Mouse (Mus musculus): ENCODE data around the gene Cilp.

DNA sequence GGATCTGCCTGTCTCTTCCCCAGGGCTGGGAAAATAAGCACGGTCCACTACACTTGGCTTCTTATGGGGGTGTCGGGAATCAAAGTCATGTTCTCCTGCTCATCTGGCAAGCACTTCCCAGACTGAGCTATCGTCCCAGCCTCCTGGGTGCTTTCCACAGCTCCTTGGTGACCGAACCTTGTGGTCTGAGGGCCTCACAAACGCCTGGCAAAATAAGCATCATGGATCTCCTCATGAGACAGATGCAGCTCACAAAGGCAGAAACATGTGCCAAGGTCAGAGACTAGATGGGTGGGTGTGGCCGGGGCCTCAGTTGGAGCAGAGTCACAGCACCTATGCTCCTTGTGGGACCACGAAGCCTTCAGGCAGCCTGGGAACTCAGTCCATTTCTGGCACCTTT, 5.6 kb upstream of the Cilp start:
- TF ChIP-seq CHD2 (IDR thresholded peaks at IDR 0.05; ENCODE audit: low read depth, low read length), result no peak
- TF ChIP-seq MAFK (IDR thresholded peaks at IDR 0.05; ENCODE audit: insufficient read depth, low read depth, low read length), result no peak
- TF ChIP-seq ZC3H11A (IDR thresholded peaks at IDR 0.05; ENCODE audit: borderline replicate concordance, low read depth, low read length), result no peak
